Mouse (Mus musculus): Measurements from ENCODE around the gene Olfr525. TPM values are rescaled to one million over a fixed set of nuclear protein-coding genes. Genes with fewer than 3 reads are reported as not detected.

Gene Olfr525
- total RNA-seq (2021): not detected

- intact Hi-C loops (cut with DNase I): loop anchor here (5.0 kb wide), 1 partner anchor 127 kb away; no protein-coding TSS in a partner anchor
- no peak for DNase-seq
These were observed at the start of gene Olfr525 for GRCm38 (mm10) chr7:140320558-140320957. Olfr525 (plus strand) TSS chr7:140320858.

GRCm38 (mm10) chr7:140295746-140296145 lies 24.9 kb upstream of the Olfr525 start:
- no peak for DNase-seq
- intact Hi-C loops (cut with DNase I): loop anchor here (5.0 kb wide), 1 partner anchor 48 kb away; the partner anchor contains the start of gene 5830411N06Rik

- intact Hi-C loops (cut with DNase I): loop anchor here (5.0 kb wide), 1 partner anchor 50 kb away; the partner anchor contains the start of gene 5830411N06Rik
- DNase-seq: no peak
These were observed 23.8 kb upstream of the Olfr525 start for GRCm38 (mm10) chr7:140296876-140297275.

GRCm38 (mm10) chr7:140299416-140299815 lies 21.2 kb upstream of the Olfr525 start:
- intact Hi-C loops (cut with DNase I): loop anchor here (5.0 kb wide), 1 partner anchor 52 kb away; the partner anchor contains the start of gene 5830411N06Rik

GRCm38 (mm10) chr7:140319861-140320385 lies 735 bp upstream of the Olfr525 start:
- intact Hi-C loops (cut with DNase I): loop anchor here (5.0 kb wide), 1 partner anchor 127 kb away; no protein-coding TSS in a partner anchor
- DNase-seq: no peak

More at GRCm38 (mm10) chr7:140299416-140299815, 21.2 kb upstream of the Olfr525 start:
- no peak for DNase-seq

- intact Hi-C loops (cut with DNase I): loop anchor here (5.0 kb wide), 1 partner anchor 126 kb away; no protein-coding TSS in a partner anchor
- no peak for DNase-seq
These were observed 477 bp downstream of the Olfr525 start for GRCm38 (mm10) chr7:140321135-140321534.

- intact Hi-C loops (cut with DNase I): no loop called here
- DNase-seq: peak; percentile 7
These were observed 9.2 kb downstream of the Olfr525 start for GRCm38 (mm10) chr7:140329766-140330304.

GRCm38 (mm10) chr7:140333717-140334116 lies 13.1 kb downstream of the Olfr525 start, which contains the start of gene Olfr527:
Olfr527 (plus strand) TSS chr7:140334017.
- DNase-seq: no peak
- intact Hi-C loops (cut with DNase I): no loop called here

GRCm38 (mm10) chr7:140361571-140361970 lies 40.9 kb downstream of the Olfr525 start, which contains the start of gene Olfr60:
Olfr60 (minus strand) TSS chr7:140361671.
- intact Hi-C loops (cut with DNase I): no loop called here
- DNase-seq: no peak

GRCm38 (mm10) chr7:140374300-140374699 lies 53.6 kb downstream of the Olfr525 start:
- intact Hi-C loops (cut with DNase I): no loop called here
- no peak for DNase-seq

- no peak for DNase-seq
- intact Hi-C loops (cut with DNase I): no loop called here
These were observed 55.6 kb downstream of the Olfr525 start, which contains the start of gene Olfr530 for GRCm38 (mm10) chr7:140376231-140376630. Olfr530 (minus strand) TSS chr7:140376331.

GRCm38 (mm10) chr7:140376911-140377310 lies 56.3 kb downstream of the Olfr525 start:
- intact Hi-C loops (cut with DNase I): no loop called here
- DNase-seq: no peak

Other genes starting within 250 kb of the Olfr525 start
- gene Caly, start 238.3 kb upstream of the Olfr525 start, total RNA-seq (2021): 100 to 1,000 TPM; 185 to 208 TPM
- gene Prap1, start 227.5 kb upstream of the Olfr525 start, total RNA-seq (2021): not detected
- gene Fuom, start 218.4 kb upstream of the Olfr525 start, total RNA-seq (2021): 10 to 100 TPM; 10.4 to 15.3 TPM
- gene Paox, start 205.1 kb upstream of the Olfr525 start, total RNA-seq (2021): 1 to 10 TPM; 6.1 to 6.8 TPM
- gene Echs1, start 204.4 kb upstream of the Olfr525 start, total RNA-seq (2021): 10 to 100 TPM; 55.1 to 59.6 TPM
- 10 to 100 TPM; 24.7 to 27.3 TPM for gene Mtg1, start 183.3 kb upstream of the Olfr525 start, total RNA-seq (2021)
- 10 to 100 TPM; 77.0 to 80.8 TPM for gene Sprn, start 166.0 kb upstream of the Olfr525 start, total RNA-seq (2021)
- gene Olfr522, start 156.1 kb upstream of the Olfr525 start, total RNA-seq (2021): not detected
- not detected for gene Olfr523, start 147.6 kb upstream of the Olfr525 start, total RNA-seq (2021)
- not detected for gene Olfr524, start 114.9 kb upstream of the Olfr525 start, total RNA-seq (2021)
- under 1 TPM; 0.32 to 0.58 TPM for gene Cd163l1, start 102.6 kb upstream of the Olfr525 start, total RNA-seq (2021)
- not detected for gene 5830411N06Rik, start 73.6 kb upstream of the Olfr525 start, total RNA-seq (2021)
- not detected for gene Olfr527, start 13.2 kb downstream of the Olfr525 start, total RNA-seq (2021)
- not detected for gene Olfr60, start 40.8 kb downstream of the Olfr525 start, total RNA-seq (2021)
- gene Olfr530, start 55.5 kb downstream of the Olfr525 start, total RNA-seq (2021): not detected
- not detected for gene Olfr531, start 82.1 kb downstream of the Olfr525 start, total RNA-seq (2021)
- not detected for gene Olfr532, start 100.8 kb downstream of the Olfr525 start, total RNA-seq (2021)
- gene Olfr533, start 142.5 kb downstream of the Olfr525 start, total RNA-seq (2021): not detected
- not detected for gene Olfr535, start 163.4 kb downstream of the Olfr525 start, total RNA-seq (2021)
- not detected for gene Olfr536, start 186.5 kb downstream of the Olfr525 start, total RNA-seq (2021)
- not detected for gene Olfr538, start 247.0 kb downstream of the Olfr525 start, total RNA-seq (2021)